Mouse (Mus musculus) lung, postnatal 0 days (tissue): ENCODE measurements around the gene Ccdc153. TPM values are rescaled to one million over a fixed set of nuclear protein-coding genes. Genes with fewer than 3 reads are reported as not detected.
A peak's percentile ranks its signal among the peaks of the same experiment; 100 is the strongest.

Experiments
- ATAC-seq: fragments of 200-750 bp; cut with Nextera tagmentation; 2 replicates; pipeline ENCODE4 v1.8.0; 2017; ENCODE audit warnings: moderate library complexity
- DNase-seq: peaks from one replicate; pipeline ENCODE4 v3.0.0-alpha.2; 2016; ENCODE audit warnings: low spot score
- H3K27ac ChIP-seq: fragments of 300-500 bp; sonication (generic); 2 replicates; pipeline ENCODE4 v1.5.1; 2014; ENCODE audit warnings: antibody characterized with exemption, mild to moderate bottlenecking, low read length, mixed read lengths
- H3K27me3 ChIP-seq: fragments of 300-500 bp; sonication (generic); replicated peaks from 2 replicates; pipeline ENCODE4 v1.6.1; 2014; ENCODE audit warnings: low read length, mixed read lengths; ENCODE audit not compliant: insufficient read depth
- H3K36me3 ChIP-seq: fragments of 300-500 bp; sonication (generic); 2 replicates; pipeline ENCODE4 v1.6.1; 2014; ENCODE audit warnings: low read length, mixed read lengths; ENCODE audit not compliant: insufficient read depth
- H3K4me1 ChIP-seq: fragments of 300-500 bp; sonication (generic); 2 replicates; pipeline ENCODE4 v1.6.1; 2014; ENCODE audit warnings: antibody characterized with exemption, low read depth, low read length, mixed read lengths; ENCODE audit not compliant: insufficient read depth
- H3K4me2 ChIP-seq: fragments of 300-500 bp; sonication (generic); replicated peaks from 2 replicates; pipeline ENCODE4 v1.6.1; 2014; ENCODE audit warnings: low read depth, mild to moderate bottlenecking, low read length, moderate library complexity, mixed read lengths
- H3K4me3 ChIP-seq: fragments of 300-500 bp; sonication (generic); 2 replicates; pipeline ENCODE4 v1.5.1; 2014; ENCODE audit warnings: low read depth, low read length
- H3K9ac ChIP-seq: fragments of 300-500 bp; sonication (generic); replicated peaks from 2 replicates; pipeline ENCODE4 v1.6.1; 2014; ENCODE audit warnings: low read depth, mild to moderate bottlenecking
- H3K9me3 ChIP-seq: fragments of 300-500 bp; sonication (generic); 2 replicates; pipeline ENCODE4 v1.6.1; 2016; ENCODE audit warnings: low read length, mixed read lengths
- CTCF ChIP-seq: IDR thresholded peaks from 2 replicates; pipeline ENCODE4 v1.5.1; 2016; ENCODE audit warnings: antibody characterized with exemption, mild to moderate bottlenecking
- EP300 ChIP-seq: IDR thresholded peaks from 2 replicates; pipeline ENCODE4 v1.6.1; 2016; ENCODE audit warnings: antibody characterized with exemption, mild to moderate bottlenecking, control low read depth
- WGBS: fragments of 180-500 bp; shearing (Covaris S2); extraction: QIAGEN DNeasy Blood & Tissue Kit; methylation state at CpG from one replicate; pipeline ENCODE4 v1.1.7; 2014; 5-methylcytosine and 5-hydroxymethylcytosine counted together
- polyA plus RNA-seq: library from polyadenylated mRNA; unstranded; fragments of >200 nt; fragmentation: Nextera tagmentation; extraction: Ambion mirVana; gene quantifications from 2 replicates; pipeline ENCODE4 v1.2.1, GENCODE M21; 2015

Ccdc153 gene
- polyA plus RNA-seq, 1 experiment from 2014 or later = 60.0 TPM

GRCm38 (mm10) chr9:44287401-44288075, 47.1 kb downstream of the Ccdc153 start:
- peak overlapping the region; percentile 19; the same call in 1 of the 2 replicates for H3K9ac ChIP-seq
- TF ChIP-seq CTCF (no peak), EP300 (no peak)
- ATAC-seq (peak; percentile 32; the same call in 1 of the 2 replicates), DNase-seq (peak; percentile 17)
- H3K4me2 ChIP-seq = peak overlapping the region; percentile 76
- H3K27me3 ChIP-seq = peaks cover 12% of the 10 kb centered on the region
- peaks cover 14% of the 10 kb centered on the region; the same call in 1 of the 2 replicates for H3K4me1 ChIP-seq
- WGBS = 2% methylated on average over 42 of the region's 47 CpGs
- no peaks in the 10 kb centered on the region for H3K36me3 ChIP-seq
- H3K9me3 ChIP-seq = no peaks in the 10 kb centered on the region
- peak overlapping the region; percentile 40 for H3K4me3 ChIP-seq
- no peak overlapping the region for H3K27ac ChIP-seq

- Histone ChIP-seq H3K9me3 (no peaks in the 10 kb centered on the region), H3K9ac (peak within 1 kb of the TSS; percentile 19; the same call in 1 of the 2 replicates), H3K27me3 (peaks cover 12% of the 10 kb centered on the region), H3K4me1 (peaks cover 14% of the 10 kb centered on the region; the same call in 1 of the 2 replicates), H3K4me3 (peak within 1 kb of the TSS; percentile 40), H3K4me2 (peak within 1 kb of the TSS; percentile 76), H3K36me3 (no peaks in the 10 kb centered on the region), H3K27ac (no peak within 1 kb of the TSS)
- no peak for TF ChIP-seq CTCF
- ATAC-seq (peak; percentile 47), DNase-seq (no peak)
- WGBS = 2% methylated on average over 37 of the region's 38 CpGs
Observed at GRCm38 (mm10) chr9:44288076-44288958, 47.8 kb downstream of the Ccdc153 start, which contains the start of gene Abcg4. Gene Abcg4, minus strand, starts transcription at chr9:44288615.

- DNase-seq (no peak), ATAC-seq (no peak)
- H3K4me2 ChIP-seq = no peak overlapping the region
- H3K36me3 ChIP-seq = no peaks in the 10 kb centered on the region
- TF ChIP-seq CTCF (no peak), EP300 (no peak)
- no peaks in the 10 kb centered on the region for H3K9me3 ChIP-seq
- H3K4me3 ChIP-seq = no peak overlapping the region
- 8% methylated on average over 11 of the region's 11 CpGs for WGBS
- no peak overlapping the region for H3K27ac ChIP-seq
- H3K27me3 ChIP-seq = peaks cover 12% of the 10 kb centered on the region
- H3K9ac ChIP-seq = no peak overlapping the region
- peaks cover 14% of the 10 kb centered on the region; the same call in 1 of the 2 replicates for H3K4me1 ChIP-seq
Observed at GRCm38 (mm10) chr9:44288959-44289291, 48.4 kb downstream of the Ccdc153 start.

GRCm38 (mm10) chr9:44292490-44292889, 52.0 kb downstream of the Ccdc153 start:
- H3K9me3 ChIP-seq = no peaks in the 10 kb centered on the region
- H3K9ac ChIP-seq = no peak overlapping the region
- 72% methylated on average over 3 of the region's 3 CpGs for WGBS
- H3K4me1 ChIP-seq = peaks cover 8% of the 10 kb centered on the region; the same call in 1 of the 2 replicates
- TF ChIP-seq CTCF = peak; percentile 80
- TF ChIP-seq EP300 = no peak
- ATAC-seq (peak; percentile 71), DNase-seq (peak; percentile 74)
- peaks cover 15% of the 10 kb centered on the region for H3K36me3 ChIP-seq
- H3K4me3 ChIP-seq = no peak overlapping the region
- H3K27me3 ChIP-seq = peaks cover 5% of the 10 kb centered on the region
- no peak overlapping the region for H3K27ac ChIP-seq
- H3K4me2 ChIP-seq = no peak overlapping the region

Other genes starting within 250 kb of the Ccdc153 start
- 2.9 and 5.0 TPM in 2 replicates for gene Thy1, start 197.3 kb upstream of the Ccdc153 start, polyA plus RNA-seq
- gene Usp2, start 173.7 kb upstream of the Ccdc153 start, polyA plus RNA-seq = 11.0 TPM in 2 replicates
- gene Mfrp, start 138.9 kb upstream of the Ccdc153 start, polyA plus RNA-seq = 0.08 TPM in 1 of 2 replicates, not detected in the other
- gene C1qtnf5, start 133.4 kb upstream of the Ccdc153 start, polyA plus RNA-seq = 9.8 and 10.3 TPM in 2 replicates
- gene Gm49380, start 127.2 kb upstream of the Ccdc153 start, polyA plus RNA-seq = 0.29 and 0.30 TPM in 2 replicates
- 18.8 and 19.0 TPM in 2 replicates for gene Rnf26, start 127.2 kb upstream of the Ccdc153 start, polyA plus RNA-seq
- 113 and 116 TPM in 2 replicates for gene Mcam, start 106.2 kb upstream of the Ccdc153 start, polyA plus RNA-seq
- 6.8 and 9.3 TPM in 2 replicates for gene Cbl, start 6.6 kb upstream of the Ccdc153 start, polyA plus RNA-seq
- gene Pdzd3, start 10.8 kb downstream of the Ccdc153 start, polyA plus RNA-seq = 0.13 TPM in 1 of 2 replicates, not detected in the other
- gene Nlrx1, start 27.9 kb downstream of the Ccdc153 start, polyA plus RNA-seq = 9.4 and 10.1 TPM in 2 replicates
- 0.47 and 0.63 TPM in 2 replicates for gene Abcg4, start 47.9 kb downstream of the Ccdc153 start, polyA plus RNA-seq
- 10.0 and 11.3 TPM in 2 replicates for gene Hinfp, start 65.0 kb downstream of the Ccdc153 start, polyA plus RNA-seq
- gene C2cd2l, start 79.6 kb downstream of the Ccdc153 start, polyA plus RNA-seq = 8.1 and 10.3 TPM in 2 replicates
- 38.3 and 42.1 TPM in 2 replicates for gene Dpagt1, start 85.3 kb downstream of the Ccdc153 start, polyA plus RNA-seq
- 50.0 and 52.7 TPM in 2 replicates for gene H2afx, start 94.0 kb downstream of the Ccdc153 start, polyA plus RNA-seq
- 57.5 and 59.3 TPM in 2 replicates for gene Hmbs, start 103.6 kb downstream of the Ccdc153 start, polyA plus RNA-seq
- 24.5 and 26.1 TPM in 2 replicates for gene Vps11, start 121.0 kb downstream of the Ccdc153 start, polyA plus RNA-seq
- gene Hyou1, start 138.8 kb downstream of the Ccdc153 start, polyA plus RNA-seq = 11.1 and 11.4 TPM in 2 replicates
- 14.7 and 17.7 TPM in 2 replicates for gene Slc37a4, start 156.2 kb downstream of the Ccdc153 start, polyA plus RNA-seq
- 1,758 and 2,031 TPM in 2 replicates for gene Rps25, start 166.5 kb downstream of the Ccdc153 start, polyA plus RNA-seq
- gene Trappc4, start 166.9 kb downstream of the Ccdc153 start, polyA plus RNA-seq = 133 and 136 TPM in 2 replicates
- 24.2 and 24.5 TPM in 2 replicates for gene Ccdc84, start 177.9 kb downstream of the Ccdc153 start, polyA plus RNA-seq
- gene Foxr1, start 200.5 kb downstream of the Ccdc153 start, polyA plus RNA-seq = not detected in 2 replicates
- 2.2 and 2.3 TPM in 2 replicates for gene Upk2, start 214.3 kb downstream of the Ccdc153 start, polyA plus RNA-seq
- gene Bcl9l, start 242.1 kb downstream of the Ccdc153 start, polyA plus RNA-seq = 10.7 and 12.3 TPM in 2 replicates